Mouse (Mus musculus) cerebellum, adult 18-20 months (tissue): ENCODE results near the gene Nqo2.
A peak's percentile ranks its signal among the peaks of the same experiment; 100 is the strongest.

ENCODE experiments used
- DNase-seq, 2 experiments: peaks; one replicate each; pipeline ENCODE4 v3.0.0; 2021

Gene Nqo2

DNA sequence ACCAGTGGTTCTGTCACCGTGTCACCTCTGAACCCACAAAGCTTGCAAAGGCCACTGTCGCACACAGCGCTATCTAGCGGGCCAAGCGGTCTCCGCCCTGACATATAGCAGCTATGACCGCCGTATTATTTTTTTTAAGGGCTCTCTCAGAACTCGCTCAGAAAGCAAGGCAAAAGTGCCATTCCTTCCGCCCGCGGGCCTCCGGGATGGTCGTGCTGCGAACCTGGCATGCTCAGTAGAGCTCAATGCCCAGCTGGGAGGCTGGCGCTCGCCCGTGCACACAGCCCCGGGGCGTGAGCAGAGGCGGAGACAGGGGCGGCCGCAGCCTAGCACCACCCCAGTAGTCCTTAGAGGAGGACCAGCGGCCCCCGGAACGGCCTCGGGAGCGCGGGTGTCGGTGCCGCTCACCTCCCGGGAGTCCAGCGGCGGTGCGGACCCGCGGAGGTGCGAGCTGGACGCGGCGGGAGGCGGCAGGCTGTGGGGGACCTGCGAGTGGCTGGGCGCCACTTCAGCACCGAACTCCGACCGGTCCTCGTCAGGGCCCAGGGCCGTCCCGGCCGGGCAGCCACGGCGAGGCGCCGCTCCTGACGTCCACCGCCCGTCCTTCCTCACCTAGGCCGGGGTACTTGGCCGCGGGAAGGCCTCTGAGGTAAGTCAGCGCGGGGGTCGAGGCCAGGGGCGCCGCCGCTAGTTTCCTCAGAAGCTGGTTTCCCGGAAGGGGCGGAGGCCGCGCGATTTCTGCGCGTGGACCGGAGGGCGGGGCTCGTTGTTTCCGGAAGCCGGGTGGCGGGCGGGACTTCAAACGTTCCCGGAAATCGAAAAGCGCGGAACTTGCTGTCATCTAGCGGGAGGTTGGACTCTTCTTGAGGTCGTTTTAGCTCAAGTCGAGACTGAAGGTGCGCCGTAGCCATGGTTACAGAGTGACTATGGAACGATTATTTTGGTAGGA lies 37.8 kb downstream of the Nqo2 start, which contains the start of the genes Ripk1 and Serpinb6a:
Gene Ripk1 (plus strand): TSS at position 306 of the 949 bp plus-strand sequence.
Gene Serpinb6a (minus strand): TSS at position 737 of the 949 bp plus-strand sequence.
- DNase-seq: peak; percentile 89

DNA sequence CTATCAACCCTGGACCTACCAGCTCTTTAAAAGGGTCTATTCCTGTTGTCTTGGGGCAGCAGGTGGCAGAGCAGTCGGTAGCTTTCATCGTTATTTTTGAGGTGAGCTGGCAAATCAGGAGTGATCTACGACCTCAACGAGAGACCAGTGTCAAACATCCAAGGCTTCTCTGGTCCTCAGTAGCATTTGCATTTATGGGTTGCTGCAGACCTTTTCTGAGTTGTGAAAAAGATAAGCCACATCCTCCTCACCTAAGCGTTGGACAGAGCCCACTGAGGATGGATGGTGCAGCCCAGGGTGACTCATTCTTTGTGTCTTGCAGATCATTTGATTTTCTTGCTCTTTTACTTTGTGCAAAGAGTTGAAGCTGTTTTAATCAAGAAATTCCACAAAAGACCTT lies 38.6 kb downstream of the Nqo2 start:
- no peak for DNase-seq

GRCm38 (mm10) chr13:34007234-34007633 lies 42.7 kb downstream of the Nqo2 start:
- DNase-seq: no peak

- peak; percentile 45 for DNase-seq
Measured at GRCm38 (mm10) chr13:34016927-34017569, 52.6 kb downstream of the Nqo2 start.

DNA sequence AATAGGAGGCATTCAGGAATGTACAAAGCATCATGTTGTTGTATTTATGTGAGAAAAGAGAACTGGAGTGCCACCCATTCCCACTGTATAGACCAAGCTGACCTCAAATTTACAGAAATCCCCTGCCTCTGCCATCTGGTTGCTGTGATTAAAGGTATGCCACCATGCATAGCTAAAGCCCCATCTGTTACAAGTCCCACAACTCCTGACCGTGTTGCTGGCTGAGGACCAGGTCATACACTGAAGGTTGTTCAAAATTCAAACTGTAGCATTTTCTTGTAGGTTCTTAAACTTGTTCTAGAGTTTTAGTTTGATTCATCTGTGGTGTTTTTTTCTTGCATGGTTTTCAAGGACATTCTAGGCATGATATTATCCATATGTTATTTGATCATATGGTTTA lies 54.0 kb downstream of the Nqo2 start:
- no peak for DNase-seq

- DNase-seq: no peak
Measured at GRCm38 (mm10) chr13:34021998-34022397, 57.5 kb downstream of the Nqo2 start.

- no peak for DNase-seq
Measured at GRCm38 (mm10) chr13:34032041-34032440, 67.6 kb downstream of the Nqo2 start.

DNA sequence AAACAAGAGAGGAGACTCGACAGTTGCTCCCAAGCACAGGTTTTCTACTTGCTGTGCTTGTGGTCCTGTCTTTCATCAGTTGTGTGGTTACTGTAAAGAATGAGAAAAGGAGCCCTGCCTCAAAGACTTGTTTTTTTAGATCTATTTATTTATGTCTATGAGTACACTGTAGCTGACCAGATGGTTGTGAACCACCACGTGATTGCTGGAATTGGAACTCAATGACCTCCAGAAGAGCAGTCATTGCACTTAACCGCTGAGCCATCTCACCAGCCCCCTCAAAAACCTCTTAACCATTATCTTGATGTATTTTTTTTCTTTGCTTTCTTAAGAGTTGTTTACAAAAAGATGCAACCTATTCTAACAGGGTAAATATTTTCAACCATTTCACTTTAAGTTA lies 70.9 kb downstream of the Nqo2 start:
- DNase-seq: peak in 1 of 2 experiments; percentile 31

- DNase-seq: no peak
Measured at GRCm38 (mm10) chr13:34036726-34037125, 72.2 kb downstream of the Nqo2 start.

DNA sequence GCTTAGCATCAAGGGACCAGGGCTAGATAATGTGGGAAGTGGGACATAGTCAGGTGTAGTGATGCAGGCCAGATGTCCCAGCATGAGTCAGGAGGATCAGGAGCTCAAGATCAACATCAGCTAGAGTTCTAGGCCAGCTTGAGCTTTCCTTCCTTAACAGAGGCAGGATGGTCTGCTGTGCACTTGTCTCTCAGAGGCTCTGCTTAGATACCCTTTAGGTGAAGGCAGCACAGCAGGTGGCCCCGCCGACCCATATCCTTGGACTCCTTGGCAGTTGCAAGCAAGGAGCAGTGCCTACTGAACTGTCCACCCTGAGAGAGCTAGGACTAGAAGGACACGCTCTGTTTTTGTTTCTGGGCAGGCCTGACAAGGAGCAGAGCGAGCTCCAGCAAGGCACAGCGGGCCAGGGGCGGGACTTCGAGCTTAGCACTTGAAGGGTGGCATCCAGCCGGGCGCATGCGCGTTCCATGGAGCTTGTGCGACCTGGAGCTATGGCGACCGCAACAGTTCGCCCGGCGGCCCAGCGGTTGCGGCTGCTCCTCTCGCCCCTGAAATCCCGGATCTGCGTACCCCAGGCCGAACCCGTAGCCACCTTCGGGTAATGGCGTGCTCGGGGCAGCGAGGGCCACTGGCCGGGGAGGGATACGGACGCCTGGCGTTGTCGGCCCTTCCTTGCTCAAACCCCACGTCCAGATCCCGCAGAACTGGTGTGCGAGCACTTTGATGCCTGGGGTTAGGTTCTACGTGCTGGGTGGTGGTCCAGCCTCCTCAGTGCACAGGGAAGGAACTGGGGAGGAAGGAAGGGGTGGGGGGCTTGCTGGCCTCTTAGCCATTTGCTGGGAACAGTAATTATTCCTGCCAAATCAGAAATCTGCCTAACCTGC lies 72.9 kb downstream of the Nqo2 start, which contains the start of gene Bphl:
Gene Bphl (plus strand): TSS at position 426 of the 884 bp plus-strand sequence.
- peak; percentile 96 for DNase-seq

DNA sequence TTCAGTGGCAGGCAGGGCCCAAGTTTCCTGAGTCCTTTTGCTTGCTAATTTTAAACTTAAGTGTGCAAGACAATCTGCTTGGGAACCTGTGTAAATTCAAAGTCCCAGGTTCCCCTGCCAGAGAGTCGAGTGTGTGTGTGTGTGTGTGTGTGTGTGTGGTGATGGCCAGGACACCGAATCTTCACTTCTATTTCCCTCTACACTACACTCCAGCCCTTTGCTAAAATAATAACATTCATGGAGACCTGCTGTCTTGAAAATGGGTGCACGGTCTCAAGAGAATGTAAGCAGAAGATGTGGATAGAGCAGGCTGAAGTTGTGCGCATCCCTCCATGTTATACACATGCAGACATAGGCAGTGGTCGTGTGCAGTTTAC lies 73.6 kb downstream of the Nqo2 start:
- DNase-seq: no peak
